Mouse (Mus musculus): ENCODE data around the gene Cd151. TPM values are rescaled to one million over a fixed set of nuclear protein-coding genes. Genes with fewer than 3 reads are reported as not detected.
"Not testable (repeated sequence)": the region's sequence is repeated elsewhere in the genome, so short reads cannot be mapped to it uniquely, and the experiment has no call there.

Gene Cd151
- polyA plus RNA-seq, 1 experiment from 2014 or later = 57.9 TPM

DNA sequence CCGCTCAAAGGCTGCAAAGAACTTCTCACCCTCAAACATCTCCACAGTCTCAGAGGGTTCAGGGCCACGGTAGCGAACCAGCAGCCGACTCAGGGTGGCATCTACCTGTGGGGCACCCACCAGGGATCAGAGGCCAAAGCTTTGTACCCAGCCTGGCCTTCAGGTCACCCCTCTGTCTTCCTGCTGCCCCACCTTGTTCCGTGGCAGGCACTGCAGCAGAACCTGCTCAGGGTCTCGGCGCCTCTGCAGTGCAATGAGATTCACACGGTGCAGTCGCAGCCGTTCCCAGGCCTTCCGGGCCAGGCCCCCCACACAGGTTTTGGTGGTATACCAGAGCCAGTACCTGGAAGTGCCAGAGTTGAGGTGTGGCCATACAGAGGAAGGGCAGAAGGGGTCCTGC lies 27.4 kb upstream of the Cd151 start:
- H3K4me2 ChIP-seq (replicated peaks; ENCODE audit: low read depth, low read length) = no peak overlapping the region
- H3K9me3 ChIP-seq (ENCODE audit: control insufficient read depth, low read length) = no peaks in the 10 kb centered on the region
- H3K4me1 ChIP-seq (replicated peaks; ENCODE audit: control insufficient read depth, insufficient read depth, low read length) = peaks cover 15% of the 10 kb centered on the region
- H3K9ac ChIP-seq (ENCODE audit: low read depth, low read length) = no peak overlapping the region
- WGBS = 93% methylated on average over 11 of the region's 11 CpGs
- no peaks in the 10 kb centered on the region for H3K36me3 ChIP-seq (ENCODE audit: control insufficient read depth, insufficient read depth, low read length)
- ATAC-seq (ENCODE audit: low FRiP score) (no peak), DNase-seq (ENCODE audit: low spot score) (no peak)
- no peaks in the 10 kb centered on the region for H3K27me3 ChIP-seq (ENCODE audit: control insufficient read depth, insufficient read depth, low read length)
- no peak overlapping the region for H3K27ac ChIP-seq (ENCODE audit: low read depth, low read length)
- H3K4me3 ChIP-seq (ENCODE audit: low read depth, low read length) = no peak overlapping the region

DNA sequence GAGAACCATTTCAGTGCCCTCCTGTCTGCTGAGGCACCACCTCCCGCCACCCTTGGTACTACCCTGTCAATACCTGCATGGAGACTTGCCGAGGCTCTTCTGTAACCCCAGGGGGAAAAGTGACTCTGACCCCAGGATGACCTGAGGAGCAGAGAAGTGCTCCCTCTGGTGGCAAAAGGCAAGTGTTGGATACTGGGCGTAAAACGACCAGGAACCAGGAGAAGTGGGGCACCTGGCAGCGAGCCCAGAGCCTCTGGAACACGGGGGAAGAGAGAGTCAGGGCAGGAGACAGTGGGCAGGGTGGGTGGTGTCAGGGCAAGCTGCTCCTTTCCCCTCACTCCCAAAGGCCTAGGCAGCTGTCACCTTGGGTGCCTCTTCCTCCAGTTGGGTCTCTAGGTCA lies 26.6 kb upstream of the Cd151 start:
- no peaks in the 10 kb centered on the region for H3K36me3 ChIP-seq (ENCODE audit: control insufficient read depth, insufficient read depth, low read length)
- WGBS = 36% methylated on average over 6 of the region's 6 CpGs

DNA sequence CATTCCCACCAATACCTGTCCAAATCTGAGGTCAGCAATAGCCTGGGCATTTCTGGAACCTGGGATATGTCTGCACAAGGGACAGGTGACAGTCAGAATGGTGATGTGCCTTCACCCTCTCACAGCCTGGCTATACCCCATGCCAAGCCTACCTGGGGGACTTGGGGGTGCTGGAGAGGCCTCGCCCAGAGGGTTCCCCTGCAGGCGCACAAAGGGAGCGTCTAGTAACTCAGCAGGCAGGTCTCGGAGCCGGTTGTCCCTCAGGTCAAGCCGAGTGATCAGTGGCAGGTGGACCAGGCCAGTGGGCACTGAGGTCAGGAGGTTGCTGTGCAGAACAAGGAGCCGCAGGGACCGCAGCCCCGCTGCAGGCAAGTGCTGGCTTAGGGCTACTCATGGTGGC lies 25.7 kb upstream of the Cd151 start:
- ATAC-seq (ENCODE audit: low FRiP score) (no peak), DNase-seq (ENCODE audit: low spot score) (no peak)
- Histone ChIP-seq H3K27me3 (ENCODE audit: control insufficient read depth, insufficient read depth, low read length) (no peaks in the 10 kb centered on the region), H3K4me3 (ENCODE audit: low read depth, low read length) (no peak overlapping the region), H3K9me3 (ENCODE audit: control insufficient read depth, low read length) (no peaks in the 10 kb centered on the region), H3K4me2 (replicated peaks; ENCODE audit: low read depth, low read length) (no peak overlapping the region), H3K4me1 (replicated peaks; ENCODE audit: control insufficient read depth, insufficient read depth, low read length) (peaks cover 9% of the 10 kb centered on the region), H3K9ac (ENCODE audit: low read depth, low read length) (no peak overlapping the region), H3K27ac (ENCODE audit: low read depth, low read length) (no peak overlapping the region), H3K36me3 (ENCODE audit: control insufficient read depth, insufficient read depth, low read length) (no peaks in the 10 kb centered on the region)
- 91% methylated on average over 9 of the region's 9 CpGs for WGBS

More for the DNA sequence above, 26.6 kb upstream of the Cd151 start:
- DNase-seq (ENCODE audit: low spot score) = peak; percentile 63
- Histone ChIP-seq H3K27me3 (ENCODE audit: control insufficient read depth, insufficient read depth, low read length) (no peaks in the 10 kb centered on the region), H3K4me2 (replicated peaks; ENCODE audit: low read depth, low read length) (no peak overlapping the region), H3K27ac (ENCODE audit: low read depth, low read length) (no peak overlapping the region), H3K4me1 (replicated peaks; ENCODE audit: control insufficient read depth, insufficient read depth, low read length) (peaks cover 12% of the 10 kb centered on the region), H3K9ac (ENCODE audit: low read depth, low read length) (no peak overlapping the region), H3K9me3 (ENCODE audit: control insufficient read depth, low read length) (no peaks in the 10 kb centered on the region), H3K4me3 (ENCODE audit: low read depth, low read length) (no peak overlapping the region)
- no peak for ATAC-seq (ENCODE audit: low FRiP score)

DNA sequence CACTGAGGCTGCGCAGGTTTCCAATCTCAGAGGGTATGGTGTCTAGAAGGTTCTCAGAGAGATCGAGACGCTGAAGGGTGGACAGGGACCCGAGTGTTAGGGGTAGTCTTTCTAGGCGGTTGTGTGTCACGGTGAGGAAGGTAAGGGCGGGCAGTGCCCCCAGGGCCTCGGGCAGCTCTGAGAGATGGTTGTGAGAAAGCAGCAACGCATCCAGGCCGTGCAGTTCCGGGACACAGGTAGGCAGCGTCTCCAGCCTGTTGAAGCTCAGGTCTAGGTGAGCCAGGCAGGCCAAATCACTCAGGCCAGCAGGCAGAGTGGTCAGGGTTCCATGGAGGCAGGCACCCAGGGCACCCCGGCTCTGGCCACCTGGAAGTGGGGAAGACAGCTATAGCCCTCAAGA lies 25.0 kb upstream of the Cd151 start:
- ATAC-seq (ENCODE audit: low FRiP score) = no peak
- Histone ChIP-seq H3K27ac (ENCODE audit: low read depth, low read length) (no peak overlapping the region), H3K4me1 (replicated peaks; ENCODE audit: control insufficient read depth, insufficient read depth, low read length) (peaks cover 8% of the 10 kb centered on the region), H3K27me3 (ENCODE audit: control insufficient read depth, insufficient read depth, low read length) (no peaks in the 10 kb centered on the region), H3K9ac (ENCODE audit: low read depth, low read length) (peak overlapping the region; percentile 70; the same call in 1 of the 2 replicates), H3K36me3 (ENCODE audit: control insufficient read depth, insufficient read depth, low read length) (no peaks in the 10 kb centered on the region), H3K4me2 (replicated peaks; ENCODE audit: low read depth, low read length) (peak overlapping the region; percentile 68; the same call in 1 of the 2 replicates), H3K9me3 (ENCODE audit: control insufficient read depth, low read length) (no peaks in the 10 kb centered on the region), H3K4me3 (ENCODE audit: low read depth, low read length) (no peak overlapping the region; the same call in 1 of the 2 replicates)
- WGBS = 98% methylated on average over 13 of the region's 13 CpGs
- no peak for DNase-seq (ENCODE audit: low spot score)

DNA sequence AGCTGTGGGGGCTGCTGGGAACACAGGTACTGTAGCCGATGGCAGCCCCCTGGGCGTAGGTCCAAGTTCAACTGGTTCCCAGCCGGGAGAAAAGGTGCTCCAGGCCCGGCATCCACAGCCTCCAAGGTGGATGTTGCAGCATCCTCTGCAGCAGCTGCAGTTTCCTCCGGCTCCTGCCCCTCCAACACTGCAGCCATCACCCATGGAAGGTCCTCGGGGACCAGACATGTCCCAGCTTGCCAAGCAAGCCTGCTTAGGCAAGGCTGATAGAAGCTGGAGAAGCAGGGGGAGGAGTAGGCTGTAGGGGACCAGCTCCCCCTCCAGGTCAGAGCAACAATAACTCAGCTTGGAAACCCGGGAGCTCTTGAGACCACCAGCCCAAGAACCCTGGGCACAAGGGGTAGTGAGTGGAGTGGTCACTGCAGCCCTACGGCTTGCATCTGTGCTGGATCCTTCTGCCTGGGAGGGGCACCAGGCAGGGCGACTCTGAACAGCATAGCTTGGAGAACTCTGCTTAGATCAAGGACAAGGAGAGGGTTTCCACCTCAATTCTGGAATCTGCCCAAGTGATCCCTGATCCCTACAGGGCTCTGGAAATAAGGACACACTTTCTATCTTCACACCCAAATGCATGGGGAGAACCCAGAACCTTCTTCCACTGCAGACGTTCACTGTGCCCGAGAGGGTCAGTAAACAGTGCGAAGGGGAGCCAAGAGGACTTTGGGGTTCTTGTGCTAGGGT lies 23.9 kb upstream of the Cd151 start:
- H3K4me2 ChIP-seq (replicated peaks; ENCODE audit: low read depth, low read length) = peak overlapping the region; percentile 68
- peak overlapping the region; percentile 70 for H3K9ac ChIP-seq (ENCODE audit: low read depth, low read length)
- H3K36me3 ChIP-seq (ENCODE audit: control insufficient read depth, insufficient read depth, low read length) = no peaks in the 10 kb centered on the region
- 32% methylated on average over 12 of the region's 12 CpGs for WGBS
- ATAC-seq (ENCODE audit: low FRiP score) (0 out of 2 replicates have a peak, but pooled peaks have one; percentile 2), DNase-seq (ENCODE audit: low spot score) (peak; percentile 58)
- H3K4me3 ChIP-seq (ENCODE audit: low read depth, low read length) = peak overlapping the region; percentile 37
- H3K27me3 ChIP-seq (ENCODE audit: control insufficient read depth, insufficient read depth, low read length) = no peaks in the 10 kb centered on the region
- H3K9me3 ChIP-seq (ENCODE audit: control insufficient read depth, low read length) = no peaks in the 10 kb centered on the region
- H3K4me1 ChIP-seq (replicated peaks; ENCODE audit: control insufficient read depth, insufficient read depth, low read length) = peaks cover 8% of the 10 kb centered on the region
- H3K27ac ChIP-seq (ENCODE audit: low read depth, low read length) = 0 out of 2 replicates have a peak overlapping the region, but pooled peaks have one; percentile 9

DNA sequence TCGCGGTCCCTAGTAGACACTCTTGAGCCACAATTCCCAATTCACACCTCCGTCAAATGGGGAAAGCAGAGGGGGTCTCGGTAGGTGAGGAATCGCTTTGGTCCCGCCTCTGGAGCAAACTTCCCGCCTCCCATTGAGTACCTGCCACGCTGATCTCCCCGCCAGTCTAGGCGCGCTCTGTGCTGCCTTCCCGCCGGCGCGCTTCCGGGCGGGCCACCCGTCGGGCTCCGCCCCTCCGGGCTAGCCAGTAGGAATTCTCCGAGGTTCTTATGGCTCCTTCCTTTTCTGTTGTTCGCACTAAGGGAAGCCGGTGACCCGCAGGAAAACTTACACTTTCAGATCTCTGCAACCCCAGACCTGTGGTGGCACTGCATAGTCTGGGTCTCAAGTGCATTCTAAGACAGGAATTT lies 23.4 kb upstream of the Cd151 start, which contains the start of gene Pidd1:
Pidd1 (minus strand) TSS at position 198 of the 410 bp plus-strand sequence.
- Histone ChIP-seq H3K36me3 (ENCODE audit: control insufficient read depth, insufficient read depth, low read length) (no peaks in the 10 kb centered on the region), H3K4me3 (ENCODE audit: low read depth, low read length) (peak within 1 kb of the TSS; percentile 37), H3K4me2 (replicated peaks; ENCODE audit: low read depth, low read length) (peak within 1 kb of the TSS; percentile 68), H3K27ac (ENCODE audit: low read depth, low read length) (0 out of 2 replicates have a peak within 1 kb of the TSS, but pooled peaks have one; percentile 9), H3K27me3 (ENCODE audit: control insufficient read depth, insufficient read depth, low read length) (no peaks in the 10 kb centered on the region), H3K9ac (ENCODE audit: low read depth, low read length) (peak within 1 kb of the TSS; percentile 70), H3K4me1 (replicated peaks; ENCODE audit: control insufficient read depth, insufficient read depth, low read length) (peaks cover 11% of the 10 kb centered on the region), H3K9me3 (ENCODE audit: control insufficient read depth, low read length) (no peaks in the 10 kb centered on the region)
- peak; percentile 28; the same call in 1 of the 2 replicates for ATAC-seq (ENCODE audit: low FRiP score)
- DNase-seq (ENCODE audit: low spot score) = peak; percentile 81
- under 1% methylated on average over 25 of the region's 25 CpGs for WGBS

DNA sequence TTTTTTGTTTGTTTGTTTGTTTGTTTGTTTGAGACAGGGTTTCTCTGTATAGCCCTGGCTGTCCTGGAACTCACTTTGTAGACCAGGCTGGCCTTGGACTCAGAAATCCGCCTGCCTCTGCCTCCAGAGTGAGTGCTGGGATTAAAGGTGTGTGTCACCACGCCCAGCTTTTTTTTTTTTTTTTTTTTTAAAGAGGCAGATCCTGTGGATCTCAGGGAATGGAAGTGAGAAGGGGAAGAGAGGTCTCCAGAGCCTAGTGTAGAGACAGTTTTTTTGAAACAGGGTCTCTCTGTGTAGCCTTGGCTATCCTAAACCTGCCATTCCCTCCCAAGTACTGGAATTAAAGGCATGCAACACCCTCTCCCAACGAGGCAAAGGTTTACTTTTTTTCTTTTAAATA lies 20.8 kb upstream of the Cd151 start:
- not testable (repeated sequence) for H3K4me2 ChIP-seq (replicated peaks; ENCODE audit: low read depth, low read length); H3K36me3 ChIP-seq (ENCODE audit: control insufficient read depth, insufficient read depth, low read length); H3K9me3 ChIP-seq (ENCODE audit: control insufficient read depth, low read length); H3K27ac ChIP-seq (ENCODE audit: low read depth, low read length); ATAC-seq (ENCODE audit: low FRiP score); H3K4me3 ChIP-seq (ENCODE audit: low read depth, low read length); H3K9ac ChIP-seq (ENCODE audit: low read depth, low read length); DNase-seq (ENCODE audit: low spot score); H3K27me3 ChIP-seq (ENCODE audit: control insufficient read depth, insufficient read depth, low read length)
- H3K4me1 ChIP-seq (replicated peaks; ENCODE audit: control insufficient read depth, insufficient read depth, low read length) = peaks cover 11% of the 10 kb centered on the region
- 86% methylated on average over 3 of the region's 3 CpGs for WGBS

DNA sequence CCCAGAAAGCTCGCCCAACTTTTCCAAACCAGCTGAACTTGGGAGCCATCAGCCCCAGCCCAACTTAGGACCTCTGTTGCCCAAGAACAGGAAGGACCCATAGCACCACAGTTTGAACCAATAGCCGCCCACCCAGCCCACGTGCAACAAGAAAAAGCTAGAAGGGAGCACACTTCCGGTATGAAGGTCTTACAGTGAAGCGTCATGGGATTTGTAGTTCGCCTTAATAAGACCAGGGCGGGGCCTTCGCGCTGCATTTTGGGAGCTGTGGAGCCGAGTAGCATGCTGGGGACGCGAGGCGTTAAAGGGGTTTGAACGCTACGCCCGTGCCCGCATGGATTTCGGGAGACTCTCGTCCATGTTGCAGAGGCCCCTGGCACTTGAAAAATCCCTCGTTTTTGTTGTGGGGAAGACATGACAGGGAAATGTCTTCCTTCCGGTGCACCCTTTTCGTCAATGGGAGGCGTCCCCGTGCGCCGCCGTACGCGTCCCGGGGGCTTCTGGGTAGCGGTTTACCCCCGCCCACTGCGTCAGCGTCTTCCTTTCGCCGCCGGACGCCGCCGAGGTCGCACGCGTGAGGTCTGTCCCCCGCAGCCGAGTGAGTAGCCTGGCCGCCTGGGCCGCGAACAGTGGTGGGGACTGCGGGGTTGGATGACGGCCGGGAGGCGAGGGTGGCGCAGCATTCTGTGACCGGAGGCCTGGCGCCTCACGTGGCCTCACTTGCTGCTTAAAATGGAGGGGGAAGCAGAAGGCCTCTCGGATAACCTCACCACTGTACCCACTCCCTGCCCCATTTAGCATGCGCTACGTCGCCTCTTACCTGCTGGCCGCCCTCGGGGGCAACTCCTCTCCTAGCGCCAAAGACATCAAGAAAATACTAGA lies 19.8 kb upstream of the Cd151 start, which contains the start of gene Rplp2:
Rplp2 (plus strand) TSS at position 261 of the 882 bp plus-strand sequence.
- ATAC-seq (ENCODE audit: low FRiP score) (peak; percentile 90), DNase-seq (ENCODE audit: low spot score) (peak; percentile 93)
- peak within 1 kb of the TSS; percentile 90 for H3K9ac ChIP-seq (ENCODE audit: low read depth, low read length)
- H3K9me3 ChIP-seq (ENCODE audit: control insufficient read depth, low read length) = no peaks in the 10 kb centered on the region
- WGBS = under 1% methylated on average over 63 of the region's 63 CpGs
- H3K4me3 ChIP-seq (ENCODE audit: low read depth, low read length) = peak within 1 kb of the TSS; percentile 87
- peak within 1 kb of the TSS; percentile 74 for H3K27ac ChIP-seq (ENCODE audit: low read depth, low read length)
- H3K36me3 ChIP-seq (ENCODE audit: control insufficient read depth, insufficient read depth, low read length) = 0 out of 2 replicates have a peak, but pooled peaks cover 2% of the 10 kb centered on the region
- no peaks in the 10 kb centered on the region for H3K27me3 ChIP-seq (ENCODE audit: control insufficient read depth, insufficient read depth, low read length)
- H3K4me1 ChIP-seq (replicated peaks; ENCODE audit: control insufficient read depth, insufficient read depth, low read length) = peaks cover 11% of the 10 kb centered on the region
- H3K4me2 ChIP-seq (replicated peaks; ENCODE audit: low read depth, low read length) = peak within 1 kb of the TSS; percentile 55

Measured in hindbrain, embryonic 11.5 days (tissue).